ENCODE assay signal across 20 mouse cellular contexts in the genomic region with DNA sequence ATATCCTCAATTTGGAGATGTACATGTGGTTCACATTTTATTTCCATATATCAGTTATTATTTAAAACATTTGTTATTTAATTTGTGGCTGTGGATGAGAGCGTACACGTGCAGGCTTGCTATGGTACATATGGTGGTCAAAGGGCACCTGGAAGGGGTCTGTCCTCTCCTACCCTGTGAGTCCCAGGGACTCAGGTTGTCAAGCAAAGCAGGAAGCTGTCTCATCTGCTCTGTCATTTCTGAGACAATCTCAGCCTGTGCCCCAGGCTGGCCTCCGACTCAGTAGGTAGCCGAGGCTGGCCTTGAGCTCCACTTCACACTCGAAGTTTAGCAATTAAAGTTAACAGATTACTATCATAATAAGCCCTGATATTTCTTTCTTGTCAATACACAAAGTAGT. TPM values are rescaled to one million over a fixed set of nuclear protein-coding genes. Genes with fewer than 3 reads are reported as not detected.
A peak's percentile ranks its signal among the peaks of the same experiment; 100 is the strongest.
DNase-seq lines count a peak whose midpoint lies in the region; ATAC-seq and TF ChIP-seq lines count a peak whose summit lies in the region.
"Had no signal": no experiment of that assay in that cellular context is flagged by ENCODE, and none has a peak within 500 bp of the region (broad histone marks: within the 10 kb centered on the region; RNA-seq: fewer than 3 reads in every experiment).

No protein-coding gene starts in this region.

- DNase-seq in heart, adult 11 months = peak; percentile 64
- DNase-seq in heart, postnatal 14 days = no peak
- no peak for DNase-seq in thymus, adult 2 months
- DNase-seq in thymus, postnatal 4 days = no peak
- DNase-seq in gastrocnemius, postnatal 14 days = no peak
- no peak for DNase-seq in lung, postnatal 0 days (ENCODE audit: low spot score)
- DNase-seq: adrenal gland, adult 2 months; adrenal gland, postnatal 36 days; cerebellum, adult 11-12 months; cerebellum, adult 9-10 months; cerebellum, postnatal 25 days; gastrocnemius, postnatal 10 days; heart, postnatal 36 days had no signal

- peaks cover 55% of the 10 kb centered on the region for H3K4me1 ChIP-seq in thymus, adult 2 months (replicated peaks; ENCODE audit: control insufficient read depth, insufficient read depth, low read length)
- H3K4me1 ChIP-seq in bone marrow macrophage, adult 2 months (ENCODE audit: control insufficient read depth, insufficient read depth, low read length) = peaks cover 57% of the 10 kb centered on the region
- no peaks in the 10 kb centered on the region; the same call in 1 of the 2 replicates for H3K4me1 ChIP-seq in small intestine, adult 2 months (ENCODE audit: control insufficient read depth, insufficient read depth, insufficient read length, low read length)
- H3K4me1 ChIP-seq in lung, postnatal 0 days (ENCODE audit: insufficient read depth, low read depth, low read length) = no peaks in the 10 kb centered on the region

- TF ChIP-seq CTCF in thymus, adult 2 months (IDR thresholded peaks at IDR 0.05; ENCODE audit: borderline replicate concordance, control insufficient read depth, extremely low read depth, insufficient read depth, low read length, poor library complexity) = no peak
- TF ChIP-seq CTCF in bone marrow macrophage, adult 2 months (IDR thresholded peaks at IDR 0.05; ENCODE audit: low read depth, low read length) = no peak
- TF ChIP-seq CTCF in small intestine, adult 2 months (IDR thresholded peaks at IDR 0.05; ENCODE audit: extremely low read depth, insufficient read length, insufficient replicate concordance, low read depth, low read length) = no peak
- no peak for TF ChIP-seq CTCF in lung, postnatal 0 days (IDR thresholded peaks at IDR 0.05)

- no peak overlapping the region for H3K4me2 ChIP-seq in lung, postnatal 0 days (replicated peaks; ENCODE audit: low read depth, low read length)
- H3K4me2 ChIP-seq: forebrain, embryonic 15.5 days; heart, embryonic 12.5 days; hindbrain, embryonic 15.5 days had no signal

- peak overlapping the region; percentile 7 for H3K27ac ChIP-seq in thymus, adult 2 months (ENCODE audit: control insufficient read depth, insufficient read depth, low read length)
- H3K27ac ChIP-seq in bone marrow macrophage, adult 2 months (ENCODE audit: insufficient read depth, low read depth, low read length) = no peak overlapping the region
- no peak overlapping the region for H3K27ac ChIP-seq in small intestine, adult 2 months (ENCODE audit: insufficient read depth, low read depth, low read length)
- no peak overlapping the region for H3K27ac ChIP-seq in lung, postnatal 0 days (ENCODE audit: low read length)
- H3K27ac ChIP-seq: embryonic facial prominence, embryonic 12.5 days; forebrain, embryonic 15.5 days; hindbrain, embryonic 15.5 days had no signal

- H3K4me3 ChIP-seq in thymus, adult 2 months (ENCODE audit: control insufficient read depth, insufficient read depth, low read length) = peak overlapping the region; percentile 17; the same call in 1 of the 2 replicates
- H3K4me3 ChIP-seq in bone marrow macrophage, adult 2 months (ENCODE audit: insufficient read depth, low read length) = peak overlapping the region; percentile 72
- H3K4me3 ChIP-seq in small intestine, adult 2 months (ENCODE audit: low read depth, low read length) = 0 out of 2 replicates have a peak overlapping the region, but pooled peaks have one; percentile 21
- H3K4me3 ChIP-seq in lung, postnatal 0 days (ENCODE audit: low read depth, low read length) = no peak overlapping the region
- H3K4me3 ChIP-seq: embryonic facial prominence, embryonic 12.5 days; forebrain, embryonic 15.5 days; heart, embryonic 12.5 days; hindbrain, embryonic 15.5 days had no signal

- no peak overlapping the region for H3K9ac ChIP-seq in lung, postnatal 0 days (replicated peaks; ENCODE audit: low read depth)
- H3K9ac ChIP-seq: embryonic facial prominence, embryonic 12.5 days; forebrain, embryonic 15.5 days; heart, embryonic 12.5 days; hindbrain, embryonic 15.5 days had no signal

- no peak for TF ChIP-seq EP300 in lung, postnatal 0 days (IDR thresholded peaks at IDR 0.05)

- intact Hi-C loops in heart, postnatal 14 days (cut with DNase I) = loop anchor here (5.0 kb wide), 1 partner anchor 49 kb away; no protein-coding TSS in a partner anchor
- intact Hi-C loops in gastrocnemius, postnatal 14 days (cut with DNase I; ENCODE audit: low total_unique reads) = no loop called here

- no peak for ATAC-seq in lung, postnatal 0 days
- ATAC-seq: forebrain, embryonic 15.5 days had no signal

- H3K9me3 ChIP-seq in lung, postnatal 0 days (ENCODE audit: low read length) = no peaks in the 10 kb centered on the region
- H3K9me3 ChIP-seq: embryonic facial prominence, embryonic 12.5 days; forebrain, embryonic 15.5 days; hindbrain, embryonic 15.5 days had no signal

- no peak for TF ChIP-seq POLR2A in thymus, adult 2 months (IDR thresholded peaks at IDR 0.05; ENCODE audit: control insufficient read depth, extremely low read depth, insufficient read depth, low read length, poor library complexity)
- TF ChIP-seq POLR2A in bone marrow macrophage, adult 2 months (IDR thresholded peaks at IDR 0.05; ENCODE audit: borderline replicate concordance, low read depth, low read length) = no peak
- no peak for TF ChIP-seq POLR2A in small intestine, adult 2 months (IDR thresholded peaks at IDR 0.05; ENCODE audit: low read depth, low read length)

- no peaks in the 10 kb centered on the region for H3K27me3 ChIP-seq in thymus, adult 2 months (ENCODE audit: control insufficient read depth, insufficient read depth, low read length)
- 0 out of 2 replicates have a peak, but pooled peaks cover 6% of the 10 kb centered on the region for H3K27me3 ChIP-seq in small intestine, adult 2 months (ENCODE audit: control insufficient read depth, insufficient read depth, low read length)
- no peaks in the 10 kb centered on the region for H3K27me3 ChIP-seq in lung, postnatal 0 days (replicated peaks; ENCODE audit: insufficient read depth, low read length)

- 78% methylated on average over 5 of the region's 5 CpGs for WGBS in thymus, adult 2 months
- WGBS in small intestine, adult 2 months = 73% methylated on average over 5 of the region's 5 CpGs
- 80% methylated on average over 5 of the region's 5 CpGs for WGBS in lung, postnatal 0 days

- no peaks in the 10 kb centered on the region for H3K36me3 ChIP-seq in thymus, adult 2 months (ENCODE audit: control insufficient read depth, insufficient read depth, low read length)
- no peaks in the 10 kb centered on the region for H3K36me3 ChIP-seq in small intestine, adult 2 months (ENCODE audit: control insufficient read depth, insufficient read depth, low read length)
- no peaks in the 10 kb centered on the region for H3K36me3 ChIP-seq in lung, postnatal 0 days (ENCODE audit: insufficient read depth, low read length)
- H3K36me3 ChIP-seq: embryonic facial prominence, embryonic 12.5 days; forebrain, embryonic 15.5 days; heart, embryonic 12.5 days; hindbrain, embryonic 15.5 days had no signal

RNA-seq across cellular contexts. Expression of gene Pik3r5, which starts 1.6 kb away (rescaled TPM):
- 1 to 10 TPM; 1.0 to 1.8 TPM for total RNA-seq in heart, postnatal 14 days (2021)
- 105 and 108 TPM in 2 replicates for polyA plus RNA-seq in thymus, adult 2 months (2012; rRNA removed)
- polyA plus RNA-seq in bone marrow macrophage, adult 2 months (2012; ENCODE audit: insufficient read depth, insufficient read length, missing spikeins) = 120 and 122 TPM in 2 replicates
- polyA plus RNA-seq in small intestine, adult 2 months (2012; rRNA removed) = 4.3 and 8.9 TPM in 2 replicates
- total RNA-seq in gastrocnemius, postnatal 14 days (2021) = under 1 TPM; 0.35 to 0.41 TPM
- 1.1 and 1.2 TPM in 2 replicates for polyA plus RNA-seq in lung, postnatal 0 days (2015; fragmentation: Nextera tagmentation; extraction: Ambion mirVana)

RNA-seq across cellular contexts. Expression of gene Ntn1, which starts 32.9 kb away (rescaled TPM):
- total RNA-seq in heart, postnatal 14 days (2021) = 10 to 100 TPM; 52.7 to 55.5 TPM
- polyA plus RNA-seq in thymus, adult 2 months (2012; rRNA removed) = 16.6 and 20.4 TPM in 2 replicates
- polyA plus RNA-seq in bone marrow macrophage, adult 2 months (2012; ENCODE audit: insufficient read depth, insufficient read length, missing spikeins) = 0.09 TPM in 1 of 2 replicates, not detected in the other
- polyA plus RNA-seq in small intestine, adult 2 months (2012; rRNA removed) = 22.7 and 23.7 TPM in 2 replicates
- total RNA-seq in gastrocnemius, postnatal 14 days (2021) = 10 to 100 TPM in 1 of 2 experiments, 1 to 10 TPM in 1; 6.9 to 10.9 TPM
- 7.0 and 7.2 TPM in 2 replicates for polyA plus RNA-seq in lung, postnatal 0 days (2015; fragmentation: Nextera tagmentation; extraction: Ambion mirVana)
- total RNA-seq: MEL had no signal

Comparison
In these comparisons a context has a peak if more than half of its experiments do, and no peak if none do; other contexts are left out.
1. RNA of gene Pik3r5, which starts 1.6 kb away (polyA plus RNA-seq): 120 to 122 TPM in bone marrow macrophage, adult 2 months and 105 to 108 TPM in thymus, adult 2 months; 4.3 to 8.9 TPM in small intestine, adult 2 months and 1.1 to 1.2 TPM in lung, postnatal 0 days; every median in the first group is over 10 times any median in the second.